Mouse (Mus musculus) bone marrow macrophage, adult 2 months (primary cell): ENCODE results near the gene Zfr.

Experiments used
- CTCF ChIP-seq: IDR thresholded peaks from 2 replicates; pipeline ENCODE4 v1.5.1; 2012; ENCODE audit warnings: low read depth, mild to moderate bottlenecking, low read length, moderate library complexity
- POLR2A ChIP-seq: IDR thresholded peaks from 2 replicates; pipeline ENCODE4 v1.6.1; 2012; ENCODE audit warnings: mild to moderate bottlenecking, low read depth, low read length, borderline replicate concordance

DNA sequence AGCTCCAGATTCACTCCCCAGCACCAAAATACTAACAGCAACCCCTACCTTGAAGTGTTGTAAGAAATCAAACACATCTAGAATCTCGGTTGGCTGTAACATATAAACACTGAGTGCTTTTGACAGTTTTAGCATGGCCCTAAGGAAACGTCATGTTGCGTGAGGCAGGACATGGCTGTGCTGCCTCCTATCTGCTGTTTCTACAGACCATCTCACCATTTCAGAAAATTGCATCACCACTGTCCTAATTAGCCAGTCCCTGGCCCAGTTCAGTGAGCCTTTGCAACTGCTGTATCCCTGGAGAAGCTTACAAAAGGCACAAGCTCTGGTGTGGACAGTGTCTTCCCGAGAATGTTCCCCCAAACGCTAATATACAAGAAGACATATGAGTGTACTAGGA is 16.7 kb upstream of the Zfr start:
- no peak for TF ChIP-seq POLR2A
- no peak for TF ChIP-seq CTCF
